Mouse (Mus musculus): ENCODE data around the gene Apod. TPM values are rescaled to one million over a fixed set of nuclear protein-coding genes. Genes with fewer than 3 reads are reported as not detected.
"Not testable (repeated sequence)": the region's sequence is repeated elsewhere in the genome, so short reads cannot be mapped to it uniquely, and the experiment has no call there.

Apod gene
- polyA plus RNA-seq, 2 experiments: 40.8 to 69.9 TPM

DNA sequence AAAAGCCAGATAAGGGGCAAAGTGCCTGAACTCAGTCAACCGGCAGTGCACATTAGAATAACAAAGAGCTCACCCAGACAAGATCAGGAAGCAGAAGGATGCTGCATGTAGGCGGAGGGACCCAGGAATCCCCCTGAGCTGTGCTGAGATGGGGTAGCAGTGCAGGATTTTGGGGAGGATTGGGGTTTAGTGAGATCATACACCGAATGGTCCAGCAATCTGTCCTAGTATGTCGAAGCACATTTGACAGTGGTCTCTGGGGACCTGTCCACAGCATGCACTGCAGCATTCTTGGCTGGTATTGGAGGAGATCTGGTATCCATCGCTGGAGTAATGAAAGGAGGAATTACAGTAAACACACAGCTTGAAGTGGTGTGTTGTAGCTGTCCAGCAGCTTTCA lies 27.9 kb upstream of the Apod start:
- Histone ChIP-seq H3K4me2 (replicated peaks; ENCODE audit: low read depth, low read length, severe bottlenecking) (no peak overlapping the region), H3K9ac (ENCODE audit: low read depth, low read length, severe bottlenecking) (no peak overlapping the region), H3K27ac (replicated peaks; ENCODE audit: low read depth, low read length) (no peak overlapping the region), H3K36me3 (ENCODE audit: control insufficient read depth, insufficient read depth, low read length) (no peaks in the 10 kb centered on the region), H3K9me3 (ENCODE audit: control insufficient read depth, low read length) (no peaks in the 10 kb centered on the region), H3K27me3 (ENCODE audit: control insufficient read depth, insufficient read depth, low read length) (no peaks in the 10 kb centered on the region), H3K4me3 (replicated peaks; ENCODE audit: low read length) (no peak overlapping the region), H3K4me1 (ENCODE audit: control insufficient read depth, insufficient read depth, low read length) (no peaks in the 10 kb centered on the region)
- no peak; the same call in 1 of the 2 replicates for ATAC-seq (ENCODE audit: low FRiP score, low read depth)
- no peak for TF ChIP-seq POLR2A (IDR thresholded peaks at IDR 0.05; ENCODE audit: borderline replicate concordance, extremely low read depth, insufficient read depth, insufficient read length)
- 18% methylated on average over 5 of the region's 5 CpGs for WGBS
- DNase-seq (ENCODE audit: low spot score): peak; percentile 50

DNA sequence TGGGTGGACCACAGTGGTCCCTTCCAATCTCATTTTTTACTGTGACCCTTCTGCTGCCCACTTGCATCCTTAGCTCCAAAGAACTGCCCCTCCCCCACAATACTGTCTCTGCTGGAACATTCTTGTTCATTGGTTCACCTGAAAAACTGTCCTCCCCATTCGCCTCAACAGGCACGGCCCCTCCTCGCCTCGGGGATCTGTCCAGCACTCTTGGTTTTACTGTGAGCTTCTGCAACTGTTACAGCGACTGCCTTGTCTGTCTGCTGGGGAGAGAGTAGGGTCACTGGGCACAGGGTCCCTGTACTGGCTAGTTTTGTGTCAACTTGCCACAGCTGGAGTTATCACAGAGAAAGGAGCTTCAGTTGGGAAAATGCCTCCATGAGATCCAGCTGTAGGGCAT lies 24.7 kb upstream of the Apod start:
- no peak for TF ChIP-seq POLR2A (IDR thresholded peaks at IDR 0.05; ENCODE audit: borderline replicate concordance, extremely low read depth, insufficient read depth, insufficient read length)
- H3K27me3 ChIP-seq (ENCODE audit: control insufficient read depth, insufficient read depth, low read length): no peaks in the 10 kb centered on the region
- H3K27ac ChIP-seq (replicated peaks; ENCODE audit: low read depth, low read length): no peak overlapping the region
- H3K4me2 ChIP-seq (replicated peaks; ENCODE audit: low read depth, low read length, severe bottlenecking): no peak overlapping the region
- no peaks in the 10 kb centered on the region for H3K9me3 ChIP-seq (ENCODE audit: control insufficient read depth, low read length)
- no peaks in the 10 kb centered on the region for H3K4me1 ChIP-seq (ENCODE audit: control insufficient read depth, insufficient read depth, low read length)
- no peaks in the 10 kb centered on the region for H3K36me3 ChIP-seq (ENCODE audit: control insufficient read depth, insufficient read depth, low read length)
- ATAC-seq (ENCODE audit: low FRiP score, low read depth): no peak
- no peak overlapping the region for H3K4me3 ChIP-seq (replicated peaks; ENCODE audit: low read length)
- DNase-seq (ENCODE audit: low spot score): no peak
- no peak overlapping the region for H3K9ac ChIP-seq (ENCODE audit: low read depth, low read length, severe bottlenecking)
- WGBS: 31% methylated on average over 5 of the region's 5 CpGs

DNA sequence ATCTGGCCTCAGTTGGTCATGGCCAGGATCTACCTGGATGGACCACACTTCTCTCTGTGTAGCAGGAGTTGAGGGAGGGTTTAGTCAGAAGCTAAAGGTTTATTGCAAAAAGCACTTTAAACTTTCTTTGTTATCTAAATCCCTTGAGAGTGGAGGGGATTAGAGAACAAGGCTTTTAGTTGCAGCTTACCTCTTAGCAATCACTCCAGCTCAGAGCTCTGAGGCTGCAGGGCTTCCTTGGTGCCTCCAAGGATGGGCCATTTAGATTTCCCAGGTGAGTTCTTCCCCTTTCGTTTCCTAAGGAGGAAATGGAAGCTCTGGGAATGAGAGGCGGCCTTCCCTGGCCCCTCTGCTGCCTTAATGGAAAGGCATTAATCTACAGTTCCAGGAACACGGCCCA lies 23.3 kb upstream of the Apod start:
- WGBS: 42% methylated on average over 3 of the region's 3 CpGs
- ATAC-seq (ENCODE audit: low FRiP score, low read depth) (no peak), DNase-seq (ENCODE audit: low spot score) (no peak)
- H3K9me3 ChIP-seq (ENCODE audit: control insufficient read depth, low read length): no peaks in the 10 kb centered on the region
- H3K27ac ChIP-seq (replicated peaks; ENCODE audit: low read depth, low read length): no peak overlapping the region
- no peak overlapping the region for H3K4me2 ChIP-seq (replicated peaks; ENCODE audit: low read depth, low read length, severe bottlenecking)
- H3K4me3 ChIP-seq (replicated peaks; ENCODE audit: low read length): no peak overlapping the region
- no peaks in the 10 kb centered on the region for H3K36me3 ChIP-seq (ENCODE audit: control insufficient read depth, insufficient read depth, low read length)
- H3K9ac ChIP-seq (ENCODE audit: low read depth, low read length, severe bottlenecking): no peak overlapping the region
- TF ChIP-seq POLR2A (IDR thresholded peaks at IDR 0.05; ENCODE audit: borderline replicate concordance, extremely low read depth, insufficient read depth, insufficient read length): no peak
- no peaks in the 10 kb centered on the region for H3K4me1 ChIP-seq (ENCODE audit: control insufficient read depth, insufficient read depth, low read length)
- H3K27me3 ChIP-seq (ENCODE audit: control insufficient read depth, insufficient read depth, low read length): no peaks in the 10 kb centered on the region

- Histone ChIP-seq H3K27ac (replicated peaks; ENCODE audit: low read depth, low read length) (no peak overlapping the region), H3K4me1 (ENCODE audit: control insufficient read depth, insufficient read depth, low read length) (no peaks in the 10 kb centered on the region), H3K36me3 (ENCODE audit: control insufficient read depth, insufficient read depth, low read length) (no peaks in the 10 kb centered on the region), H3K27me3 (ENCODE audit: control insufficient read depth, insufficient read depth, low read length) (no peaks in the 10 kb centered on the region), H3K9me3 (ENCODE audit: control insufficient read depth, low read length) (no peaks in the 10 kb centered on the region), H3K9ac (ENCODE audit: low read depth, low read length, severe bottlenecking) (no peak overlapping the region), H3K4me2 (replicated peaks; ENCODE audit: low read depth, low read length, severe bottlenecking) (no peak overlapping the region), H3K4me3 (replicated peaks; ENCODE audit: low read length) (no peak overlapping the region)
- DNase-seq (ENCODE audit: low spot score): no peak
- ATAC-seq (ENCODE audit: low FRiP score, low read depth): no peak
- TF ChIP-seq POLR2A (IDR thresholded peaks at IDR 0.05; ENCODE audit: borderline replicate concordance, extremely low read depth, insufficient read depth, insufficient read length): no peak
- WGBS: 36% methylated on average over 5 of the region's 5 CpGs
These were observed 20.2 kb upstream of the Apod start for GRCm38 (mm10) chr16:31334796-31335195.

GRCm38 (mm10) chr16:31332586-31332985 lies 18.0 kb upstream of the Apod start:
- ATAC-seq (ENCODE audit: low FRiP score, low read depth) (no peak), DNase-seq (ENCODE audit: low spot score) (no peak)
- Histone ChIP-seq H3K9me3 (ENCODE audit: control insufficient read depth, low read length) (no peaks in the 10 kb centered on the region), H3K9ac (ENCODE audit: low read depth, low read length, severe bottlenecking) (no peak overlapping the region), H3K27me3 (ENCODE audit: control insufficient read depth, insufficient read depth, low read length) (no peaks in the 10 kb centered on the region), H3K4me1 (ENCODE audit: control insufficient read depth, insufficient read depth, low read length) (no peaks in the 10 kb centered on the region), H3K27ac (replicated peaks; ENCODE audit: low read depth, low read length) (no peak overlapping the region), H3K4me3 (replicated peaks; ENCODE audit: low read length) (no peak overlapping the region), H3K4me2 (replicated peaks; ENCODE audit: low read depth, low read length, severe bottlenecking) (no peak overlapping the region), H3K36me3 (ENCODE audit: control insufficient read depth, insufficient read depth, low read length) (no peaks in the 10 kb centered on the region)
- no peak for TF ChIP-seq POLR2A (IDR thresholded peaks at IDR 0.05; ENCODE audit: borderline replicate concordance, extremely low read depth, insufficient read depth, insufficient read length)

DNA sequence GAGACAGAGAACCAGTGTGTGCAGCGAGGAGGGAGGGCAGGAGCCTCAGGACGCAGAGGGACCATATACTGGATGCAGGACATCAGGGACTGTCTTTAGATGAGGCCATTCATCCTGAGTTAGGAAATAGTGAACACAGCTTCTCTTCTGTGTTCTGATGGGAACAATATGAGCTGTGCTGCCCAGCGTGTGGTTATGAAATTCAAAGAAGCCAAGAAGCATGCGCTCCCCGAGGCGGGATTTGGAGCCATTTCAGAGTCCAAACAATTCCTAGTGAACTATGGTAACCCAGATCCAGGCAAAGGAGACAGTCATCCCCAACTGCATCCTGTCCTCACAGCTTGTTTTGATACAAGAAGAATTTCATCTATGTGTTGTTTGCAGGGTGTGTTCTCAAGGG lies 16.4 kb upstream of the Apod start:
- not testable (repeated sequence) for DNase-seq (ENCODE audit: low spot score); H3K4me2 ChIP-seq (replicated peaks; ENCODE audit: low read depth, low read length, severe bottlenecking); H3K9ac ChIP-seq (ENCODE audit: low read depth, low read length, severe bottlenecking); H3K4me3 ChIP-seq (replicated peaks; ENCODE audit: low read length); H3K9me3 ChIP-seq (ENCODE audit: control insufficient read depth, low read length); ATAC-seq (ENCODE audit: low FRiP score, low read depth); H3K4me1 ChIP-seq (ENCODE audit: control insufficient read depth, insufficient read depth, low read length); H3K36me3 ChIP-seq (ENCODE audit: control insufficient read depth, insufficient read depth, low read length); H3K27ac ChIP-seq (replicated peaks; ENCODE audit: low read depth, low read length); H3K27me3 ChIP-seq (ENCODE audit: control insufficient read depth, insufficient read depth, low read length)
- 68% methylated on average over 6 of the region's 6 CpGs for WGBS
